ENCODE assay signal across 9 mouse cellular contexts in genomic region chr13:12196012-12196411, GRCm38 (mm10).
DNase-seq lines count a peak whose midpoint lies in the region; ATAC-seq and TF ChIP-seq lines count a peak whose summit lies in the region.
"Had no signal": no experiment of that assay in that cellular context is flagged by ENCODE, and none has a peak within 500 bp of the region (broad histone marks: within the 10 kb centered on the region; RNA-seq: fewer than 3 reads in every experiment).

No protein-coding gene starts in this region.

- DNase-seq in heart, adult 2 months = peak; percentile 57 to 73
- peak; percentile 55 to 63 for DNase-seq in right cerebral cortex, postnatal 10 days (ENCODE audit: low spot score in 2 of 2)
- no peak for DNase-seq in right cerebral cortex, postnatal 36 days (ENCODE audit: low spot score in 2 of 2)
- DNase-seq in heart, adult 8-10 months (ENCODE audit: low spot score) = peak; percentile 60
- DNase-seq in ovary, postnatal 10 days (ENCODE audit: low spot score) = no peak
- DNase-seq in thymus, postnatal 36 days = no peak
- DNase-seq in lung, postnatal 25 days (ENCODE audit: low spot score) = no peak
- DNase-seq: lung, adult 2 months had no signal

- peaks cover 2% of the 10 kb centered on the region; the same call in 1 of the 2 replicates for H3K4me1 ChIP-seq in heart, adult 2 months (ENCODE audit: control insufficient read depth, insufficient read depth, low read length)
- H3K4me1 ChIP-seq in heart, embryonic 12.5 days (replicated peaks) = peaks cover 28% of the 10 kb centered on the region

- H3K79me2 ChIP-seq in heart, adult 2 months (replicated peaks; ENCODE audit: control insufficient read depth, insufficient read depth, low read length) = no peaks in the 10 kb centered on the region

- no peak for TF ChIP-seq CTCF in heart, adult 2 months (IDR thresholded peaks at IDR 0.05)

- ATAC-seq in heart, embryonic 12.5 days (ENCODE audit: insufficient number of reproducible peaks, low FRiP score) = no peak

- no peaks in the 10 kb centered on the region for H3K27me3 ChIP-seq in heart, adult 2 months (ENCODE audit: control insufficient read depth, insufficient read depth, low read length)
- no peaks in the 10 kb centered on the region for H3K27me3 ChIP-seq in heart, embryonic 12.5 days (replicated peaks)

- H3K9ac ChIP-seq in heart, adult 2 months (ENCODE audit: low read depth, low read length) = no peak overlapping the region
- H3K9ac ChIP-seq in heart, embryonic 12.5 days = no peak overlapping the region

- TF ChIP-seq POLR2A in heart, adult 2 months (IDR thresholded peaks at IDR 0.05; ENCODE audit: insufficient read depth, low read depth, low read length) = peak; percentile 48; the same call in 1 of the 2 replicates

- H3K9me3 ChIP-seq in heart, embryonic 12.5 days (replicated peaks) = no peaks in the 10 kb centered on the region

- H3K4me2 ChIP-seq in heart, embryonic 12.5 days = no peak overlapping the region

- WGBS in heart, adult 2 months = 59% methylated on average over 3 of the region's 3 CpGs
- WGBS in heart, embryonic 12.5 days = 86% methylated on average over 3 of the region's 3 CpGs

- H3K27ac ChIP-seq in heart, adult 2 months = peak overlapping the region; percentile 69
- no peak overlapping the region; the same call in 1 of the 2 replicates for H3K27ac ChIP-seq in heart, embryonic 12.5 days (ENCODE audit: poor library complexity, severe bottlenecking)

- intact Hi-C loops in heart, adult 2 months (cut with DNase I) = loop anchor here (5.0 kb wide), 1 partner anchor 64 kb away; no protein-coding TSS in a partner anchor

- TF ChIP-seq EP300 in heart, adult 2 months (IDR thresholded peaks at IDR 0.05; ENCODE audit: insufficient read depth, low read depth, low read length) = peak; percentile 98

- H3K36me3 ChIP-seq in heart, adult 2 months (ENCODE audit: control insufficient read depth, insufficient read depth, low read length) = peaks cover 24% of the 10 kb centered on the region
- peaks cover 77% of the 10 kb centered on the region for H3K36me3 ChIP-seq in heart, embryonic 12.5 days

- H3K4me3 ChIP-seq in heart, adult 2 months = no peak overlapping the region
- H3K4me3 ChIP-seq in heart, embryonic 12.5 days = no peak overlapping the region

Comparison
In these comparisons a context has a peak if more than half of its experiments do, and no peak if none do; other contexts are left out.
1. DNase-seq: peak in heart, adult 2 months (2 of 2), right cerebral cortex, postnatal 10 days (2 of 2) and heart, adult 8-10 months (single experiment); none in right cerebral cortex, postnatal 36 days (0 of 2), ovary, postnatal 10 days (single experiment), thymus, postnatal 36 days (0 of 2) and lung, postnatal 25 days (single experiment).